Mouse (Mus musculus) embryo, embryonic 10 days (tissue): ENCODE data around the gene Tlr13.

Experiments
- DNase-seq: peaks from one replicate; pipeline ENCODE4 v3.0.0-alpha.2; 2015; ENCODE audit warnings: low spot score

Gene Tlr13

DNA sequence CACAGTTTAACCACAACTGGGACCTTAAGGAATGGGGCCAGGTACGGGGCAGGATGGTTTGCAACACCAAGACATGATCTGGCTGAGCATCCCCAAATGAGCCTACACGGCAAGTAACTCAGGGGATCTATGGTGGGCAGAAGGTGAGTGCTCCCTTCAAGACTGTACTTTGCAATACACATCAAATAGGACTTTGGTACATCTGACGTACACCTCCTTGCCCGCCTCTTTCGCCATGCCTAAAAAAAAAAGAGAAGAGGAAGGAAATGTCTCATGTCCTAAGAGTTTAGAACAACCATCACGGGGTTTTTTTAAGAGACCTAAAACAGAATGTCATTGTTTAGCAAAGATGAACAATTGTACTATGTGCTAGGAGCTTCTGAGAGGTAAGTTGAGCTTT lies at the start of gene Tlr13:
TSS of gene Tlr13 (plus strand) at position 269 of the 400 bp plus-strand sequence.
- no peak for DNase-seq

DNA sequence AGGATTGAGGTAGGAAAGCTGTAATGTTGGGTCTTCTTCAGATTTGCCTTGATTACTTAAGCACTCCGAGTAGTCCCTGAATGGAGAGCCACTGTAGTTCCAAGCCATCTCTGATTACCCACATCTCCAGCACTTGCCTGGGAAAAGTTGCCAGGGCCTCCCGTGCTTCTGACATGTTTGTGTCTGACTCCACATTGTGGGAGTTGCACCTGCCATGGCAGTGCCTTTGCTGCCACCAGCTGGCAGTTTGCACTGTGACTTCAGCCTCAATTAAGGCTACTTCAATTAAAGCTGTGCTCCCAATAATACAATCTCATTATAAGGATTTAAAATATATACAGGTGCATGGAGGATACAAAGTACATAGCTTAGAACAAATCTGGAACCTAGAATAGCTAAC lies 37.5 kb upstream of the Tlr13 start:
- DNase-seq = peak; percentile 49

DNA sequence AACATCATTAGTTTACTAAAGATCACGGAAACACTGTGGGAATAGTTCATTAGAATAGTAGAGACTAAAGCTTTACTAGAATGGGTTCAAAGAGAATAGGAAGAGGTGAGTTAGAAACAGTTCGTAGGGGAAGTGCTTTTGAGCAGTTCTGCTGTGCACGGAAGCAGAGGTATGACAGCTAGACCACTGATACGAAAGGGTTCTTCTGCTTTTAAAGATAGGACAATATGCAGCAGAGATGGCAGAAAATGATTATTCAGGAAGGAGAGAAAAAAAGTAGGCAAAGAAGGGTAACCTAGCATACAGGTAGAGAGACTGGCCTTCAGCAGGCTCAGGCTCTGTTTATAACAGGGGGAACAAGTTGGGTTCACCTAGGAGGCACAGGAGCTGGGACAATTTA lies 29.1 kb upstream of the Tlr13 start:
- DNase-seq = no peak

DNA sequence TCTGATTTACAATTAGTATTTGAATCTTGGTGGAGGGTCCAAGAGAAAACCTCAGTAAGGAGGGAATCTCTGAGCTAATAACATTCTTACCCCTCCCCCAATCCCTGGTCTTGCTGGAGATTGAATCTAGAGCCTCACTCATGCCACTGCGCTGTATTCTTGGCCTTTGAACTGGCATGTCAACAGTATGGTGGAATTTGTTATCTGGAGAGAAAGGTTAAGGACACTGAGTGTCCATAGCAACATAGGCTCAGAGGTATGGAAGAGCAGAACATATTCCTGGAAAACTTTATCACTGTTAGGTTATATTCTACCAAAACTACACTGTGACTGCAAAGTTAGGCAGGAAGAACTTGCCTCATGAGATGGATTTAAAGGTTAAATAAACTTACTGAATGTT lies 28.3 kb upstream of the Tlr13 start:
- no peak for DNase-seq

DNA sequence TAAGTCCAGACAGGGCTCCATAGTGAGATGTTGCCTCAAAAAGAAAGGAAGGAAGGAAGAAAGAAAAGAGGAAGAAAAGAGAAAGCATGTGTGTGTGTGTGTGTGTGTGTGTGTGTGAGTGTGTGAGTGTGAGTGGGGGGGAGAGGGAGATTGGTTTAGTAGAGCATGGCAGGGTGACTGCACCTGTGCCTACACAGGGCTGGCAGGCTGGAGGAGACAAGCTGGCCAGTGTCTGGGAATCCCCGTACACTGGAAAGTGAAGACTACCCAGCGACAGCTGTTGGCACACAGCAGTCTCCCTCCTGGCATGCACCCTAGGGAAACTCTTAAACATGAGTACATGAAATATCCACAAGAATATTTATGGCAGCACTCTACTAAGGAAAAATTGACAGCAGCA lies 20.2 kb upstream of the Tlr13 start:
- DNase-seq = no peak

DNA sequence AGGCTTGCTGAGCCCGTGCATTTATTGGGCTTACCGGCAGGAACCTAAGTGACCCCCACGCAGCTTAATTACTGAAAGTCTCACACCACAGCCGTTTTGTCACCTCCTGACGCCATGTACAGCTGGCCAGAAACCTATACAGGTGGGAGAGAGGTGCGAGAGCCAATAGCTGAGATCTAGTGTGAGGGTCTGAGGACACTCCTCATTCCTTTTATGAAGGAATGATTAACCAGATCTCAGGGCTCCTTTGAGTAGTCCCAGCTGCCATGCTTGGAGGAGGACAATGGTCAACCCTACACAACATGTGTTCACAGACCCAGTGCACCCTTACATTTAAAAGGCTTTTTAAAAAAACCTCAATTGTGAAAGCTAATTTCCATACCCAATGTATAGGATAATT lies 14.7 kb upstream of the Tlr13 start:
- no peak for DNase-seq

DNA sequence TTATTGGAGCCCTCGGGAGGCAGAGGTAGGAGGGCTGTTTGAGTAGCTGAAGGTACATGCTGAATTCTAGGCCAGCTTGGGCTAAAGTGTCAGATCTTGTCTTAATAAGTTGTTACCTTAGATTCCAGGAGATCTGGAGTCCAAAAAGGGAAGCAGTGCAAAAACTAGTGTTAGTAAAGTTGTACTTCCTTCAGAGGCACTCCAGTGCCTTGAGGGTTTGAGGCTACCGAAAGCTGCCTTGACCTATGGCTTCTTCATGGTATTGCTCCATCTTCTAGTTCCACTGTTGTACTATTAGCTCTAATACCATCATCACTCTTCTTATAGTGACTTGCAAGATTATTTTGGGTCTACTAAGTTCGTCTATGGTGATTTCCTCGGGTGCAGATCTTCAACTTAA lies 13.1 kb upstream of the Tlr13 start:
- DNase-seq = no peak

DNA sequence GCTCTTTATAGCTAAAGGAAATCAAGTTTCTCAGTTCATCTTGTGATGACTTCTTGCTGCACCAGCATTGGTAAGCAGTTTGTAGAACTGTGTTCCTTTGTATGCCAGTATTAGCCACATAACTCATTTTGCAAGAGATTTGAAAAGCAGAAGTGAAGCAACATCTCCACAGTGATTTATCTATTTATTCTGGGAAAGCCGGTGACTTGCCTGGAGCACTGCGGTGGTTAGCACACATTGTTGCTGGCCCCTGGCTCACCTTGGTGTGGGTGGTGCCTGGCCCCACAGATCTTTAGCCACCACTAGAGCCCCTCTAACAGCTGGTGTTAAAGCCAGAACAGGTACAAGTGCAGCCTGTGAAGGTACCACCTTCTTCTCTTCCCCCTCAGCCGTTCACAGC lies 8.1 kb upstream of the Tlr13 start:
- no peak for DNase-seq

DNA sequence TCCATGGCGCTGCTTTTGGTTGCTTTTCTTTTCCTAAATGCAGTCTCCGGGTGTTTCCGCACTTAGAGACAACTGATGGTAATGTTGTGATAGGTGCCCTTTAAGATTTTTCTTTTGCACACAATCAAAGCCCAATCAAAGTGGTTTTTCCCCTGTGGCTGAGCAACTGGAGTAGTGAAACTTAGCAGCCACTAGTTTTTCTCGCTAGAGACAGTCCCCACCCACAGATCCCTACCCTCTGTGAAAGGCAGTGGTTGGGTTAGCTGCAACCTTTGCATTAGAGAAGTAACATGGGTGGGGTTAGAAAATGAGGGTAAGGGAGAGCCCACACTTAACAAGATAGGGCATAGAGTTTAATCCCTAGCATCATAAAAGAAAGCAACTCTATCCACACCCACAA lies 7.5 kb upstream of the Tlr13 start:
- DNase-seq = no peak

DNA sequence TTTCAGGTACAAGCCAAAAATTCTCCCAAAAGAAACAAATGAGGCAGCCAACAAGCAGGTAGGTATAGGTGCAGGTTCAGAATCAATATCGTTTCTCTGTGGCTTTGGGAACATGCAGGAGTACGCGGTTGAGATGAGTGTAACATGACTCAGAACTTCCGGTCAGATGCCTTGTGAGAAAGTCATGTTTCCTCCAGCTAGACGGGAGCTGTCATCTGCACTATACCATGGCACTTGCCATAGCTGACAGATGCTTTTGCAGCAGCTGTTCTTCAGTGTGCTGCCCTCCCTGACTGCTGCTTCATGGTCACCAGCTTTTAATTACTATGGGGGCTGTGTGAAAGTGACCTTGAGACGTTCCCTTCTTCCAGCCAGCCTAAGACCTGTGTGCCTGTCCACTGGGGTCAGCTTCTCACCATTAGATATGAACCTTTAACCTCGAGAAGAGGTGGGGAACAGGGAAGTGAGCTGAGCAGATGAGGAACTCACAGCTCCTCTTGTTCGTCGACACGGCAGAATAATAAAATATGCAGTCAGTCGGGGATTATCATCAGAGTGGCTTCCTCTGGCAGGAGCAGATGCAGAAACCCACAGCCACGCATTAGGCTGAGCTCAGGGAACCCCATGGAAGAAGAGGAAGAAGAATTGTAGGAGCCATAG lies 7.0 kb upstream of the Tlr13 start:
- DNase-seq = no peak

DNA sequence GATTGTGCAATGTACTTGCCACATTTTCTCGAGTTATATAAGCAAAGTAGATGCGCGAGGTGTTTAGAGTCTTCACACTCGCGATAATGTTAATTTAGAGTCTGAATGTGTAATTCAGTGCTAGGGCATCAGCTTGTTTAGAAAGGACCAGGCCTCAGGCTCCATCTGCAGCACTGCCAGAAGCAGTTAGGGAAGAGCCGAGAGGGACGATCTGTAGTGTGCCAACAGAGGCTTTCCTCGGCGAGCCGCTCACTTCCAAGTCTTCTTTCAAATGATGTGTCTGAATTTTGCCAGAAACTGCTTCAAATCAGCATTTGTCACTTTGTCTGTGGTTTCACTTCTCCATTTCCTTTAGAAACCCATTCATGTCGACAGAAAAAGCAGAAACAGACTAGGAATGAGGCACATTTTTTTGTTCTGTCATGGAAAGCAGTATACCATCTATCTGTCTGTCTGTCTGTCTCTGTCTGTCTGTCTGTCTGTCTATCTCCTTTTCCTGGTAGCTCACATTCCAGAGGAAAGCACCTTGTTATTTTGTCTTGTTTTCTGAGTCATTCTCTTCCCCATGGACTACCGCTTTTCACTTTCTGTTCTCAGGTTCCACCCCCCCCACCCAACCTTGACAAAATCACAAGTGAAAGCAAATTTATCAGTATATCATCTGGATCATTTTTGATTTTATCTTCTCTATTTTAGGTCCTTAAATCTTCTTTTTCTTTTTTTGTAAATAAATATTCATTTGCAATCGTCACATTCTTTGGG lies 3.5 kb upstream of the Tlr13 start:
- no peak for DNase-seq

DNA sequence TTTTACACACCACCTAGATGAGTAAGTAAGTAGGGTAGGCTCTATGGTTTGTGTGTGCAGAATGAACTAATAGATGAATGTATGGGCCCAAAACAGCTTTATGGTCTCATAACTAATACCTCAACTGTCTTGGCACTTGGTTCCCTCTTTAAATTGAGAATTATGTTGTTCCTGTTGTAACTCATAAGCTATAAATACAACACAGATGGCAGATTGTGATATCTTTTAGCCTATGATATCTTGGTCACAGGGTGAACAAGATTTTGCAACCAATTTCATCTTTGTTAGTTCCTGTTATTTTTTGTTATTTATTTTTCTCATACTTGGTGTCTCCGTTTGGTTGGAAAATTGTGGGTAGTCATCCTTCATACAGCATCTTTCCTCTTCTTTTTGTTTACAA lies 5.2 kb downstream of the Tlr13 start:
- no peak for DNase-seq

DNA sequence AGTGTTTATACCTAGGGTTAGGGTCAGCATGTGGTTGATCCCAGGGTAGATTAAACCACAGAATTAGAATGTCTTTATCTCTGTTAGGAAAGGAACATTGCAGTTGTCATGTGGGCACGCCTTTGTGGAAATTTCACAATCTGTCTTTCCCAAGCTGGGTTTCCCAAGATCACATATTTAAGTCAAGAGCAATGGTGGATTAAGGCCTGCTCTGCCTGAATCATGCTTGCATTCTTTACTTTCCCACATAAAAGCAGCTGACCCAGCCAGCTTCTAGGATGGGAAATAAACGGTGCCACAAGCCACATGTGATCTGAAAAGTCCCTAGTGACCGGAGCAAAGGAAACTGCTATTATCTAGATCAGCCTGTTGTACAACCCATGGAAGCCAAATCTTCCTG lies 6.5 kb downstream of the Tlr13 start:
- DNase-seq = no peak

DNA sequence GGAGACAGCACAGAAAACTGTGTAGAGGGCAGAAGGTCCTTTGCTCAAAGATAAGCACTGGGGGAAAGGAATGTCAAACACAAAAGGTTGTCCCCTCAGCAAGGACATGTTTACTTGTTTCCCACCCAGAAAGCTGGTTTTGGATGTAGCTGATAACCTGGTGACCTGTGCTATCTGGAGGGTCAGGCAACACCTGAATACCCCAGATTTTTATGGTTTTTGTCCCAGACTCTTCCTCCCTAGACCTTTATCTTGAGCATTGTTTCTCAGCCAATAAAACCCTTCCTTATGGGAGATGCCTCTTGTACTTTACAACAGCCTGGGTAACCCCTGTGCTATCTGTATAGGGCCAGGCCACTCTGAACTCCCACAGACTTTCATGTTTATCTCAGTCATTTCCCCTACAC lies 11.2 kb downstream of the Tlr13 start:
- DNase-seq = no peak

DNA sequence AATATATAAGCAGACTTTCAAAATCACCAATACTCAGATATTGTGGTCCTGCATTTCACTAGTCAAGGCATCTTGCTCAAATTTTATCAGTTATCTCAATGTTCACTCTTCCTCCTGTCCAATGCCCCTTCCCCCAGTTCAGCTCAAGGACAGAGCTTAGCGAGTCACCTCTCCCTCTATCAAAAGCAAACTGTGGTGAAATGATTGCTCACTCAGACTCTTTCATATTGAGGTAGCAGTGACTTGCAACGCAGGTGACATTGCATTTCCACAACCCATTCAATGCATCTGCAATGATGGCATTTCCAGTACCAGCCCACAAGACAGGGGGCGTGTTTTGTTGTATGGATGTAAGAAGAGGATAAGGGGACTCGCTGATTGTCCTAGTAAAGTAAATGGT lies 12.9 kb downstream of the Tlr13 start:
- DNase-seq = no peak

DNA sequence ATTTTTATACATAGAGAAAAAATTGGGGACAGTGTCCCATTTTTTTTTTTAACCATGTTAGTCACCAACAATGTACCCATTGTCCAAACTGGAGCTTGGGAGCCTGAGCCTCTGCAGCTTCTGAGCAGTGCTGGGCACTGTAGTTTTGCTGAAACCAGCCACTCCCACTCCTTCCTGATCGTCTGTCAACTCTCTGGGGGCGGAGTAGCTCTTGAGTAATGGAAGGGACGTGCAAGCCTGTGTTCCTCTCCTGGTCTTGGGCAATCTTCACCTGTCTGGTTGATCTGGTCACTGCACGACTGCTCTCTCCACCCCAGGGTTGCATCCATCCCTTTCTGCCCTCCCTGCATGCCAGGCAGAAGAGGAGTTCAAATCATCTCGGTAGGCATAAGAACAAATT lies 21.0 kb downstream of the Tlr13 start:
- DNase-seq = no peak

DNA sequence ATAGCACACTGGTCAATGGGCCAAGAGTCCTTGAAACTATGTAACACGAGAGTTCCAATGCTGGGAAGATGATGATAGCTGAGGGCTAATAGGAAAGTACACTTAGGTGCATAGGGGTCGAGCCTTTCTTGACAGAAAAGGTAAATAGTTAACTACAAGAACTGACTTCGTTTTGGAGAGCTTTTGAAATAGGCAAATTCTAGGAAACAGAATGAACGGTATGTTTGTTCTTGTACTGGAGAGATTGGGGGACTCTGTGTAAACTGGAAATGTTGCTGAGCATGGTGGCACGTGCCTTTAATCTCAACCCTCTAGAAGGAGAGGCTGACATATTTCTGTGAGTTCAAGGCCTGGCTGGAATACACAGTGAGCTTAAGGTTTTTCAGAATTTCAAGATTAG lies 21.6 kb downstream of the Tlr13 start:
- DNase-seq = no peak

DNA sequence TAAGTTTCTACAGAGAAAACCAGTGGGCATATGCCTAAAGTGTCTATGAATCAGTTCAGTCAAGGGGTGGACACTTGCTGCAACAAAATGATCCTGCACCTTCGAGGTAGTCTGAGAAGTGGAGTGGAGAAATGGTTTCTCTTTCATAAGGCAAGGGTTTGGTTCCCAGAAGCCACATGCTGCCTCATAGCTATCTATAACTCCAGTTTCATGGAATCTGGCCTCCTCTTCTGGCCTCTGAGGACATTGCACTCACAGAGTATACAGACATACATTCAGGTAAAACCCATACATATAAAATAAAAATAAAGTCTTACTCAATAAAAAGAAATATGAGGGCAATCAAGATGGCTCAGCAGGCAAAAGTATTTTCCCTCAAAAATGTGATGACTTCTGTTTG lies 22.1 kb downstream of the Tlr13 start:
- no peak for DNase-seq

DNA sequence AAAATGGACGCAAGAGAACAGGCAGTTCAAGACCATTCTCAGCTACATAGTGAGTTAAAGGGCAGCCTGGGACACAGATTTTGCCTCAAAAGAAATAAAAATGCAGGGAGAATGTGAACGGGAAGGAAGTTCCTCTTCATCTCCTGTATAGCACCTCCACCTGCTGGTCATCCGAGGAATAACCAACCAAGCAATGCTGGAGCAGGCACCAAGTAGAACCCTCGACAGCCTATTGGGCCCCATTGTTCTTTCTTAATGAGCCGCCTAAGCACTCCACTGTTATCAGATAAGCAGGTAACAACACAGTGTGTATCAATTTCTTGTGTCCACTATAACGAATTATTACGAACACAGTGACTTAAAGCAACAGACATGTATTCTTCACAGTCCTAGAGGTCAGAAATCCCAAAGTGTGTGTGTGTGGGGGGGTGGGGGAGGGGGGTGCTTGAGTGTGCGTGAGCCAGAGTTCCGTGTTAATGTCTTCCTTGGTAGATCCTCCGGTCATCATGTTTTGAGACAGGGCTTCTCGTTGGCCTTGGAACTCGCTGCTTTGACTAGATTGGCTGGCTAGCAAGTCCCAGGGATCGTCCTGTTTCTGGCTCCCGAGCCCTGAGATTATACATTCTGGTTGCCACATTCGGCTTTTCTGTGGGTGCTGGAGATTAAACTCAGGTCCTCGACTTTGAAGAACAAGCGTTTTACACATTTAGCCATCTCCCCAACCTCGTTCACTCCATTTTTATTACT lies 28.3 kb downstream of the Tlr13 start:
- DNase-seq = peak; percentile 84

DNA sequence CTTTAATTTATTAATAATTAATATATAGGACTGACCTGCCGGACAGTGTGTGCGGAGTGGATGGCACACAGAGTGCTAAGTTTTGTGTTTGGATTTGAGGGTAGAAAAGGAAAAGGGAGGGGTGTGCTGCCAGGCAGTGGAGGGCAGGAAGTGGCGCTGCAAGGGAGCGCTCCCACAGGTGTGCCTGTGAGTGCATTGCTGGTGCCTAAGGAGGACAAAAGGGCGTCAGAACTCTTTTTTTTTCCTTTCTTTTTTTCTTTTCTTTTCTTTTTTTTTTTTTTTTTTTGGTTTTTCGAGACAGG lies 28.8 kb downstream of the Tlr13 start:
- DNase-seq = no peak

DNA sequence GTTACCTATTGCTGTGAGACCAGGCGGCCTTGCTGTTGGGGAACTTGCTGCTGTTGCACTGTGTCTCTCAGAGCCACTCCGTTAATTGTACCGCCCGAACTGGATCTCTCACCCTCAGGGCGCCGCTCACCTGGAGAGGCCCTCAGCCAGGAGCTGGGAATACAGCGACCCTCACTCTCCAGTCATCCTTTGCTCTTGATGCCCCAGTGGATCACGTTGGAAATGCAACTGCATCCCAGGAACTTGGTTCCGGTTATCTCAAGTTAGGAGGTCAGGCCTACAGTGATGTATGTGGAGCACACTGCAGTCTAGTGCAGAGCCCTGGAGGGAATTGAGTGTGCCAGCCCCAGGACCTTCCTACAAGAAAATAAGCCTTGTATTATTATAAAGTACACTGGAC lies 33.3 kb downstream of the Tlr13 start:
- DNase-seq = no peak

DNA sequence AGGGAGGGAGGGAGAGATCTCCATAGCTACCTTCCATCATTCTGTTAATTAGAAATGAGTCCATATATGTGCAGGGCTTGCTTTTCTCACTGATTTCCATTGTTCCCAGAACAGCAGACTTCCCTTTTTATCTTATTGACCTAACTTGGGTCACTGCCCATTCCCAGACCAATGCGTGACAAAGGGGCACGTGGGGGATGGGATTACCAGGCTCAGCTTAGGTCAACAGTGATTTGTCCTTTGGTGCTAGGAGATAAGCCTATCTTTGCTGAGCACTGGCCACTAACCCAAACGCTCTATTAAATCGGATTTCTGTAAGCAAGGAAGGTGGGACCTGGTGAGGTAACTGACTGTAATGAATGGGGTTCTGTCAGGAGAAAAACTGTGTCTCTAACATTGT lies 41.3 kb downstream of the Tlr13 start:
- peak; percentile 57 for DNase-seq

DNA sequence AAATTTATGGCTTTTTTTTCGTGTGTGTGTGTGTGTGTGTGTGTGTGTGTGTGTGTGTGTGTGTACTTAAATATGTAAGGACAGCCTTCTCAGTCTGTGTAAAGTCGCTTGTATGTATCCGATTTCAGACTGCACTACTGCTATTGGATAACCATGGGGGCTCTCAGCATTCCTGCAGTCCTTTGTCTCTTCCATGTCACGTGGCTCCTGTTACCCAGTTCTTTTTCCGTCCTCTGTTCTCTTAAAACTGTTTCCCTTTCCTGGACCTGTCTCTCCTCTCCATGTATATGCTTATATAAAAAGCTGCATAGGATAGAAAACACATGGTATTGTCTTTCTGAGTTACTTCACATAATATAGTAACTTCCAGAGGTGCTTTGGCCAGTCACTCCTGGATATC lies 42.7 kb downstream of the Tlr13 start:
- peak; percentile 61 for DNase-seq
